Mouse (Mus musculus) cerebellum, adult (tissue): ENCODE measurements around the gene Wwtr1.
A peak's percentile ranks its signal among the peaks of the same experiment; 100 is the strongest.

Experiments
- ATAC-seq: cut with Nextera tagmentation; 2 replicates; pipeline ENCODE4 v1.9.2; 2017; ENCODE audit warnings: mild to moderate bottlenecking, moderate library complexity, mixed read lengths; ENCODE audit not compliant: insufficient number of reproducible peaks, low FRiP score, low TSS enrichment

The Wwtr1 gene

DNA sequence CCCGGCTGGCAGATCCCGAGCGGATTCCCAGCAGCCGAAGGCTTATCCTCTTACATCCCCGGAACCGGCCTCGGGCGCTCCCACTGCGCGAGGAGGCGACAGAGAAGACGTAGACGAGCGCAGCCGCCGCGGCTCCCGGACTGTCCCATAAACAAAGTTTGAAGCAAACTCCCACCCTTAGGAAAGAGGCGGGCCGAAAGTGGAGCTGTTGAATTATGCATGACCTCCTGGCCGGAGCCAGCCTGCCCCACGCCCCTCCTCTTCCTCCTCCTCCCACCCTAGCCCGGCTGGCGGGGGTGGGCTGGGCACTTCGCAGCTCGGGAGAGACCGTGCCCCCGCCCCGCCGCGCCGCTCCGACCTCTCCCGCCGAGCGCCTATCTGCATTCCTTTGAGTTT is at the start of gene Wwtr1:
Gene Wwtr1 (minus strand): TSS at position 251 of the 396 bp plus-strand sequence.
- ATAC-seq, result peak; percentile 22

DNA sequence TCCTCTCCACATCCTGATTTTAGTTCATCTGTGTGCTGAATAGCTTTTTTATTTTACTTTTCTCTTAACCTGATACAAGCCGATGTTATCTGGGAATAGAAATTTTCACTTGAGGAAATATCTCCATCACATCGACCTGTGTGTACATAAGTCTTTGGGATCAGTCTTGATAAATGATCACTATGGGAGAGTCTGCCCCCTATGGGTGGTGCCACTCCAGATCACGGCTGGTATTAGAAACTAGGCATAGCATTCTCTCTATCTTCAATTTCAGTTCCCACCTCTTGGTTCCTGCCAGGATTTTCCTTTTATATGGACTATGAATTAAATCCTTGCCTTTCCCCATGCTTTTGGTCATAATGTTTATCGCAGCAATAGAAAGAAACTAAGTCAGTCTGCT is 44.0 kb upstream of the Wwtr1 start:
- no peak for ATAC-seq

DNA sequence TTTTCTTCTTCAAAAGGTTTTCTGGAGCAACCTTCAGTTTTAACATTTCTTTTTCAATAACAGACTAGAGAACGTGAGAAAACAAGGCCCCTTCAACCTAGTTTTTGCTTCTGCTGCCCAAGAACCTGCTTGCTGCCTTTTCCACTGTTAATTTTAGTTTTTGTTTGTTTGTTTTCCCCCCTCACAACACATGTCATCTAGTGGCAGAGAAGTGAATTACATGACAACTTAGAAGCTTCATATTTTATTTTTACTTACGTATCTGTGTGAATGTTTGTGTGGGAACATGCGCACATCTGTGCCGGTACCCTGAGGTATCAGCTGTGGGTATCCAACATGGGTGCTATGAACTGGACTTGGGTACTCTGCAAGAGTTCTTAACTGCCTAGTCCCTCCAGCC is 39.9 kb upstream of the Wwtr1 start:
- no peak for ATAC-seq

DNA sequence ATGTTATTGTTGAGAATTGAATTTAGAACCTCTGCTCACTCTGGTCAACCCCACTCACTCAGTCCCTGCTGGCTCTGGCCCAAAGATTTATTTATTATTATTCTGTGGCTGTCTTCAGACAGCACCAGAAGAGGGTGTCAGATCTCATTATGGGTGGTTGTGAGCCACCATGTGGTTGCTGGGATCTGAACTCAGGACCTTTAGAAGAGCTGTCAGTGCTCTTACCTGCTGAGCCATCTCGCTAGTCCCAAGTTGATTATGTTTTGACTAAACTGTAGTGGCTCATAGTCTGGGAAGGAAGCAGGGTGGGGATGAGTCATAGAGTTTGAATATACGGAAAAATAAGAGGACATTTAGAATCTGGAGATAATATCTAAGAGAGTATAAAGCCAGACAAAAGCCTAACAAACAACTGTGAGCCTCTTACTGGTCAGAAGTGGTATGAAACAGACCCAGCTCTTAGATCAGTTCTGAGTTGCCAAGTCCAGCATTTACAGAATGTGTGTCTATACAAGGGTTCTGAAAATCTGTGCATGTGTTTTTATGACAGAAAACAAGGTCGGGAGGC is 36.8 kb upstream of the Wwtr1 start:
- ATAC-seq, result no peak

DNA sequence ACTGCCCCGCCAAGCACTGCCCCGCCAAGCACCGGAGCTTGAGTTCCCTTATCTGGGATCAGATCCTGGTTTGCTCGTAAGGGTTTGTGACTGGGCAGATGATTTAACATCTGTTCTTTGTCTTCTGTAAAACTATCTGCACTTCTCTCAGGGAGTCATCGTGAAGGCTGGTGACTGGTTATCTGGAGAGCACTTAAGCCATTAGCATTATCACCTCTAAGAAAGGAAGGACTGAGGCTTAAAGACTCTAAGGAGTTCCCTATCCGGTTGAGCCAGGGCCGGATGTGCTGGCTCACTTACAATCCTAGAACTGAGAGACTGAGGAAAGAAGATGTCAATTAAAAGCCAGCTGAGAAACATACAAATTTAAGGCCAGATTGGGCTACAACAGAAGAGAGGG is 36.1 kb upstream of the Wwtr1 start:
- ATAC-seq, result no peak

DNA sequence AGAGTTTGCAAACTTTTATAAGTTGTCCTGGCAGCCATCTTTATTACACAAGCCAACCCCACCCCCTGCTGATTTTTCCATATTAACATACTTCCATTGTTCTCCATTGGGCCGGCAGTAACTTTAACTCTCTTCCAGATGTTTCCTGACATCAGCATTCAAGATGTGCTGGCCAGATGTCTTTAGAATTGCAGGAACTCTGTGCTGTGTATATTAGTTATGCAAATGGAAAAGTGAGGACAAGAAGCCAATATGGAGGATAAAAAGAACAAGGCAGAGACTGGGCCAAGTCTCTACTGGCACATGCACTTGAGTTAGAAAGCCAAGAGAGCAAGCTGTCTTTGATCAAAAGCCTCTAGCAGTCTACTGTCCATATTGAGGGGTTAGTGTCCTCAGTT is 28.9 kb upstream of the Wwtr1 start:
- no peak for ATAC-seq

DNA sequence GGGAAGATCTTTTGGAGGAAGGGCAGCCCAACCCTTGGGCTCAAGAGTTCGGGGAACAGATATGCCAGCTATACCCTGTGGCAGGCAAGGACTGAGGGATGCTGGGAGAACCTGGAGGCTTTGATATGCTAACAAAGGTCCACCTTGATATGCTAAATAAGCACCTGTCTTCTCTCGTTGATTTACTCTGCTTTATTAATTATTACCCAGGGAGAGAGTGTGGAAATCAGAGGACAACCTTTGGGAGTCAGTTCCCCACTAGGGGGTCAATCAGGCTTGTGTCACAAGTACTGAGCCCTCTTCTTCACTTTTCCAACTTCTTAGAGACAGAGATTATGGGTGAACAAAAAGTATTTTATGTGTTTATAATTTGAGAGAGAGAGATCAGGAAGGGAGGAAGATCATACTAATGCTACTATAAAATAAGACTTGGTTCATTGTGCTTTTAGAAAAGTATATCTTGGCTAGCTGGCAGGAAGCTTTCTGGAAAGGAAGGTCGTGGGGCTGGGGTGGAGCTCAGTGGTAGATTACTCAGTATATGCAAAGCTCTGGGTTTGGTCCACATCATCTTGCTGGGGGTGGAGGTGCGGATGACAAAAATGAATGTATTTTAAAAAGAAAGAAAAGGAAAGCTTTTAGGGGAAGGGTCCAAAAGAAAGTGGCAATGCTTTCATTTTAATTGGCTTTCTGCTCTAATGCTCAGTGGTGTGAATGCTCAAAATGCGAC is 28.3 kb upstream of the Wwtr1 start:
- ATAC-seq, result no peak

DNA sequence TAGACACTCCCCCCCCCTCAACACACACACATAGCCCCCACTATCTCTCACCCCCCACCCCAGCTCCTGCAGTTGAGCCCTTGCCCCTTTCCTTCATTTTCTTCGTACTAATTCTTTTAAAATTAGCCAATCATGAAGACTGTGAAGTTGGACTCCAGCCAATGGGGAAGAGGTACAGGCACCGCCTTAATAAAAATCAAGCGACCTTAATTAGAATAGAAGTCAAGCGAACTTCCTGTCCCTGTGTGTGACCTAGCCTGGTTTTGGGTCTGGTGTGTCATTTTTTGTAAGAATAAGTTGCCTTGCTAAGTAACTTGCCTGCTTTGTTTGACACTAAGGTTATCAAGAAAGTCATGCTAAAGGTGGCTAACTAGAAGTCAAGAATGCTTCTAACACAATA is 26.9 kb upstream of the Wwtr1 start:
- ATAC-seq, result no peak

DNA sequence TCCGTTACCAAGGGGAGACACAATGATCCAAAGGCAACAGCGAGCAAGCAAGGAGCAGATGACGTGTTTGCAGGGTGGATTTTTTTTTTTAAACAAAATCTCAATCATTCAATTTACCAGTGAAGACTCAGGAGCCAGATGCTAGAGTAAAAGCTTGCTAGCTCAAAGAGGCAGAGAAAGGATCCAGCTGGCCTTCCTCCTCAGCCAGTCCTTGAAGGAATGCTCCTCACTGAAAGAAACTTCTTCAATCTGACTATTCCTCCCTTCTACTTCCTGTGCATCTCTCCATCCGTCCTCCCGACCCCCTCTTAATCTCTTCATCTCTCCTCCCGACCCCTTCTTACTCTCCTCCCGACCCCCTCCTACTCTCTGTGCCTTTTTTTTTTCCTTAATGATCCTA is 20.9 kb upstream of the Wwtr1 start:
- ATAC-seq, result no peak

DNA sequence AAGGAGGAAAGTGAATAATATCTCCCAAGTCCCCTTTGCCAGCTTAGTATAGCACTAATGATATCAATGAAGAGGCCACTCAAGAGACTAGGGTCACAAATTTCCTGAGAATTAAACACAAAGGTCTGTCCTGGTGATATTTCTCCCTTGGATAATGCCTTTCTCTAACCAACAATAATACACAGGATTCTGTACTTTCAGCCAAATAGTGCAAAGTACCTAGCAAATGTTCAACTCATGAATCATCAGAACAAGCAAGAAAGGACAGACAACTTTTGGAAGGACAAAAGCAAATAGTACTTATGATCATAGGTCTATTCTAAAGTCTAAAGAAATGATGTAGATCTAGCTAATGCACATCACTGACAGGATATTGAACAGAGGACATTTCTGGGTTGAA is 19.8 kb upstream of the Wwtr1 start:
- ATAC-seq, result no peak

DNA sequence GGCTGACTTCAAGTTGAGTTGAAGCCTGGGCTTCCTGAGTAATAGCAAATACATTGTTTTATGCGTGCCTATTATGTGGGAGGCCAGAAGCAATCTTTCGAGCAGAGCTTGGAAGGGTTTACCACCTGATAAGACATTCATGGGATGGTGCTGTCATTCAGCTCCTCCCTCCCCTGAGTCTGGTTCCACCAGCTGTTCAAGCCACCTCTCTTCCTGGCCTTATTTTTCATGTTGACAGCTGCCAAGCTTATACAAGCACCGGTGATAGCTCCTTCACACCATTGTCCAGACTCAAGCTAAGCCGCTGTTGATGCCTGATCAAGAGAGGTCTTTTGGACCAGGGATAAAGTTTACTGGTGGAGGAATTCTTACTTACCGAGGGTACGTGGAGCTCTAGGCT is 10.3 kb upstream of the Wwtr1 start:
- no peak for ATAC-seq

DNA sequence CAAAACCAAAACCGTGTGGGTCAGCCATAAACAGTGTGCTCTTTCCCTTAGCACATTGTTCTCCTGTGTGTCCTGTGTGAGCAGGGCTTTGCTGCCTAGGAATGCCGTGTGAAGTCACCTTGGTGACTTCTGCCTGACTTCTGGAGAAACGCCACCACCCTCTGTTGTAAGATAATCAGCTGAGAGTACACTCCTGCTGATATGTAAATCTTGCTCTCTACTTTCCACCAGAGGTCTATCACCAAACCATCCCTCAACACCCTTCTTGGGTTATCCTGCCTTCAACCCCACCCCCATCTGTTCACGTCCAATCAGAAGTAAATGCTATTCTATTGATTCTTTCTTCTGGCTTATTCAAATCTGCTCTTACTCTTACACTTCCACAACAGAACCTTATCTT is 7.8 kb upstream of the Wwtr1 start:
- no peak for ATAC-seq

DNA sequence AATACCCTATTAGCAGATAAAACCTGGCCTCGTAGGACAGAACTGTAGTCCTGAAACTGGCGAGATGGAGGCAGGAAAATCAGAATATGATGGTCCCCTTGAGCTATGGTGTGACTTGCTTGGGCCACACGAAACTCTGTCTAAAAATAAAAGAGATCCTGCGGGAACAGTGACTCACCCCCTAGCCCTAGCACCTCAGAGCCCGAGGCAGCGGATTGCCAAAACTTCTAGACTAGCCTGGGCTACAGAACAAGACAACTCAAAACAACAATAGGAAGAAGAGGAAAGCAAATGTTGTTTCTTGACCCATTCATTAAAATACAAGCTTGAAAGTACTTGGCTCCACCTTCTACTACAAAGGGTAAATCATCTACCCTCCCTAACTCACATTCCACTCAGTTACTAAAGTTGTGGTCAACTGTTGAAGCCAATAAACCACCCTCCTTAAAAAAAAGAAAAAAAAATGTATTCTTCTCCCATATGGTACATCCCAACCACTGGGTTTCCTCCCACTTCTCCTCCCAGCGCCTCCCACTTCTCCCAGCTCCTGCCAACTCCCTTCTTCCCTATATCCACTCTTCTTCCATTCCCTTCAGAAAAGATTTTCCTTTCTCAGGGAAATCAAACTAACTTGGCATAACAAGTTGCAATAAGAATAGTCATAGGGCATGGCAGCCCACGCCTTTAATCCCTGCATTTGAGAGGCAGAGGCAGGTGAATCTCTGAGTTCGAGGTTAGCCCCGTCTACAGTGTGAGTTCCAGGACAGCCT is 4.9 kb upstream of the Wwtr1 start:
- ATAC-seq, result no peak

DNA sequence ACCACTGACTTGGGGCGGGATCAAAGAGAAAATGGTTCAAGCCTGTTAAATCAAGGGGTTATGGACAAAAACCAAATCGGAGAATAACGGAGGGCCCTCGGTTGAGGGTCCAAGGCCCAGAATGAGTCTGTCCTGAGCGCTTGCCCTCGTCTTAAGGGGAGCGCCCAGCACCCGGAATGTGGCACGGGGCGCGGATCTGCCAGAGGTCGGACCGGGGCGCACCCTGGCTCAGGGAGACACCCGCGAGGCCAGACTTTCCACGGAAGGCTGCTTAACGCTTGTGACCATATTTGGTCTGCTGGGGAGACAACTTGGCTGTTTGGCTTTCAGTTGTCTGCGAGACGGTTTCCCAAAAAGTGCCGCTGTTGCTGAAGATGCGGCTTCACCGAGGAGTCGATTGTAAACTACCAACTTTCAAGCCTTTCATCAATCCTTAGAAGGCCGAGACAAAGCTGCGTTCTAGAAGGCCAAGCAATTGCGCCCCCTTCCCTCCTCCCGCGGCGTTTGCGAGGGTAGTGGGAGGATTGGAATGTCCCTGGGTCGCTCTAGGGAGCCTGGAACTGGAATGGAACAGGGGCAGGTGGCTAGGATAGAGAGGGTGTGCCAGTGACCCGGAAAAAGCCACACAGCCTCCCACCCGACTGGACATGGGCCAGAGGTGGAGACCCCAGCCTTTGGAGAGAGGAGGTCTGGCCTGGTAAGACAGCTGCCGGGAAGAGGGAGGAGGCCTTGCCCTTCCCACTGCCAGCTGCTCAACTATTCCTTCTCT is 530 bp upstream of the Wwtr1 start:
- peak; percentile 21; the same call in 1 of the 2 replicates for ATAC-seq

DNA sequence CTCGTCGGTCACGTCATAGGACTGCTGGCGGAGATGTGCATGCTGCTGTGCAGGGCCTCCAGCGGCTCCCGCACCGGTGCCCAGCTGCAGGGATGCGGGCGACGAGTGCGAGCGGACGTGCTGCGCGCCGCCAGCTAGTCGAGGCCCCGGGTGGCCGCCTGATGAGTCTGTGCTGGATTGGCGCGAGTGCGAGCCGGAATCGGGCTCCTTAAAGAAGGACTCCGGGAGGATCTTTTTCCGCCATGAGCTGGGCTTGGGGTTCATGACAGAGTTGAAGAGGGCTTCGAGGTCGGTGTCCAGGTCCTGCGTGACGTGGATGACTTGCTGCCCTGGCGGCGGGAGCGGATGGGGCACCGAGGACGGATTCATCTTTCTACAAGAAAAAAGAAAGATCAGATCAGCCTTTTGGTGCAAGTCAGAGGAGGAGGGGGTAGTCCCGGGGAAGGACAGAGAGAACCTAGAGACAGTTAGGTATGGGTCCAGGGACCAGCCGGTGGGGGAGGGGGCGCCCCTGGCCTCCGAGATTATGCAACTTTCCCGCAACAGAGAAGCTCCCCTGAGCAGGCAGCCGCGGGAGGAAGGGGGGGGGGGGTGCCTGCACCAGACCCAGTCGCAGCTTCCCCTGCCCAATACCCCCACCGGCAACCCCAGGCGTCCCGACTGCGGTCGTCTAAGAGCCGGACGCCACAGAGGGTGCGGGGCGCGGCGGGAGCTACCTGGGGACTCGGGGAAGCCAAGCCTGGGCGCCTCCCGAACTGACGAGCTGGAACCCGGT is 638 bp downstream of the Wwtr1 start:
- peak; percentile 49 for ATAC-seq

DNA sequence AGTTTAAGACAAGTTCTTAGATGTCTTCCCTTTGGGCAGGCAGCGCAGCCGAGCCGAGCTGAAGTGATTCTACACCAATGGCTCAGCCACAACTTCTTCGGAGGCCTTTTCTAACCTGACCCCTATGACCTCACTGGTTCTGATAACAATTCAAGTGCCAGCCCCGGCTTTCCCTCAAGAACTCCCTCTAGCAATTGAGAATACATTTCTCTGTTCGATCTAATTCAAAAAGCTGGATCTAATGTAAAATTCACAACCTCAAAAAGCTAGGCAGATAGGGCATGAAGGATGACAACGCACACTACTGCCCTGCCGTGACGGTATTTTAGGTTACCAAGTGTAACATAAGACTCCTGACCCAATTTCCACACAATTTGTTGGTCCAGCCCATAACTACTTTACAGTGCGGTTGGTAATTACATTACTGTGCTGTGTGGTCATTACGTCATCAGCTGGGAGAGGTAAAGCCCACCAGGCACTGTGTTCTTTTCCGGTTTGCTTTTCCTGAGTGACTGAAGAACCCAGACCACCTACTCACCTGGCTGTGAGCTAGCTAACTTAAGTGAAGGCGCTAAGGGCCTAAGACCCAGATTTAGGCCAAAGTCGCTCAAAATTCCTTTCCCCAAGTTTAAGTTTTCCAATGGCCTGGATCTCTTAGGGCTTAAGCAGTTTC is 1.7 kb downstream of the Wwtr1 start:
- no peak for ATAC-seq

DNA sequence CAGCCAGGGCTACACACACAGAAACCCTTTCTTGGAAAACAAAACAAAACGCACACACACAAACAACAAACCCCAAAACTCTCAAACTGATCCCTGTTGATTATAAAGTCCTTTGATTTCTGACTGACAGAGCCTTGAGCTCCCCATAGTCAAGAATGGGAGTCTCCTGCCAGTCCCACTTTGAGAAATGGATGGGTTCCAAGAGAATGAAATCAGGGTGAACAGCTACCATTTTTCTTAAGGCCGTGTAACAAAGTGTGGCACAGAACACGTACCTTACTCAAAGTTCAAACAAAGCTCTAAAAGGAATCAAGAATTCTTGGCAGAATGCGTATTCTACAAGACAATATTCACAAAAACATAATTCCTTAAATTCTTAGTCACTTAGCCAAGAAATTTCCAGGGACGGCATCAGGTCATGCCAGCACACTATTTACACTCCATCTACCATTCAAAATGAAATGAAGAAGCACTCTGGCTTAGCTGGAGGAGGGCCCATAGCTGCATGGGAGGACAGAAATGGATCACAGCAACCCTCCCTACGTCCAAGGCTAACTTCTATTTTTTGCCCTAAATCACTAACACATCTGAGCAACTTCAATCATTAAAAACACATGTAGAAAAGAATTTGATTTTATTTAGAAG is 3.3 kb downstream of the Wwtr1 start:
- ATAC-seq, result no peak

DNA sequence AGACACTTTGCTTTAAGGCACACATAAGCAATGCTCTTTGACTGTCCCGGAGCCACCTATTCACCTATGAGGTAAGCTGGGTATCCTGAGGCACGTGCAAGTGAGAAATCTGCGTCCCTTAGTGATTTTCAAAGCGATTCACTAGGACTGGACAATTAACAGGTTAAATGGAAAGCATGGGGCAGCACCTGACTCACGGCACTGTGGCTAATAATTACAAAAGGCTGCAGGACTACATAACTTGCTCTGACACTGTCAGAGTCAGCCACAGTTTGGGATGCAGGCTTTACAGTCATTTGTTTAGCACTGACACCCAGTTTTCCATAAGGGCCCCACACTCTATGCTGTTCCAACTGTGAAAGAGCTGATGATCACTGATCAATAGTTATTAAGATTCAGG is 9.1 kb downstream of the Wwtr1 start:
- no peak for ATAC-seq

DNA sequence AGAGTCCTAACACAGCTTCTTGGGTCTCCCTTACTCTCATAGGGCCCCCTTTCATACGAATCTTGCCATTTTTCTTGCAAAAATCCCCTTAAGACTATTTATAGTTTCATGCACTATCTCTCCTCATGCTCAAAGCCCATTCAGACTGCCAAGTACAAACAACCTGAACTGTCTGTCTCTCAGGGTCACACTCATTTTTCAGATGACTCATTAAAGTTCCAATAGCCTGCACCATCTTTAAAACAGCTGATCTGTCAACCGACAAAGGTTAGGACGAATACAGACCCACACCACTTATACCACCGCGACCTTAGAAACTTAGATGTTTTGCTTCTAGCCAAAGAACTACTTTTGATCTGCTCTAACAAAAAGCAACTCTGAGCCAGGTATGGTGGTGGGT is 12.1 kb downstream of the Wwtr1 start:
- ATAC-seq, result no peak
